Mouse (Mus musculus): ENCODE measurements at regions not wholly inside any gene's neighbourhood (a gene's known extent, or its start where the extent isn't known, plus 50 kb on each side); places are given as distances from the start of the nearest gene placed in this dataset.
A peak's percentile ranks its signal among the peaks of the same experiment; 100 is the strongest.

DNA sequence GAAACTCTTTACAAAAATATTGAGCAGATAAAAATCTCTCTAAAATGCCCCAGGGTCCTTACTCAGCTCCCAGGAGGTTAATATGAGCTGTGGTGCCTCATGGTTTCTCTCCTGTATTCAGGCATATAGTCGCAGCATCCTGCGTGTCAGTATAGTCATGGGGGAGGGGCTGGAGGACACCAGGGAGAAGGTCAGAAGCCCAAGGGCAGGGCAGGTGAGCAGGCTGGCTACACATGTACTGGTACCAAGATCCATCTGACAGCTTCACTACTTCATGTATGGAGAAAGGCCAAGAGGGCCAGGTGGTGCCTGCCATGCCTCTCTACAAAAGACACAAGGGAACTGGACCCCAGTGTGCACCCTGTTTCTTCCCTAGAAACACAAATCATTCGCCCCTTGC lies 524.4 kb downstream of the Fam19a5 start:
- H3K4me1 ChIP-seq (ENCODE audit: control insufficient read depth, insufficient read depth, low read length): no peaks in the 10 kb centered on the region
- DNase-seq: no peak
- TF ChIP-seq CTCF (IDR thresholded peaks at IDR 0.05; ENCODE audit: insufficient read depth, low read length) (no peak), POLR2A (IDR thresholded peaks at IDR 0.05; ENCODE audit: borderline replicate concordance, extremely low read depth, low read depth, low read length) (no peak)
- WGBS: 63% methylated on average over 3 of the region's 3 CpGs
- no peak overlapping the region for H3K4me3 ChIP-seq (replicated peaks; ENCODE audit: extremely low read depth, low read depth, low read length)

DNA sequence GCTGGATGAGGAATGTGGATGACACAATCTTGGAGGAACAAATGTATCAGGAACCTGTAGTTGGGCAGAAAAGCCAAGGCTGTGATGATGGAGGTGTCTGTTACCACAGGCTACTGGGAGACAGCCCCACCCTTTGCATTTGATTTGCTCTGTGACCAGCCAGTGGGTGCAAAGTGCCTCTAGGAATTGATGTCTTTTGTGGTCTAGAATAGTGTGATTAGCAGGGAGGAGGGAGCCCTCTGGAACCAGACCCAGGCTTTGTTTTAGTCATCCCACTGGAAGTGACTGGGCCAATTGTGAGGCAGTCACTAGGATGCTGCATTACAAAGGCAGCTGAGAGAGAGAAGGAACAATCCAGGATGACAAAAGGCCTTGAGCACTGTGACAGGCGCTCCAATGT lies 527.4 kb upstream of the Zdhhc25 start:
- no peak for DNase-seq
- 65% methylated on average over 1 of the region's 1 CpGs for WGBS
- TF ChIP-seq CTCF (IDR thresholded peaks at IDR 0.05; ENCODE audit: insufficient read depth, low read length) (no peak), POLR2A (IDR thresholded peaks at IDR 0.05; ENCODE audit: borderline replicate concordance, extremely low read depth, low read depth, low read length) (no peak)
- H3K4me3 ChIP-seq (replicated peaks; ENCODE audit: extremely low read depth, low read depth, low read length): no peak overlapping the region
- H3K4me1 ChIP-seq (ENCODE audit: control insufficient read depth, insufficient read depth, low read length): no peaks in the 10 kb centered on the region

GRCm38 (mm10) chr15:88083911-88084310 lies 516.2 kb upstream of the Zdhhc25 start:
- H3K4me3 ChIP-seq (replicated peaks; ENCODE audit: extremely low read depth, low read depth, low read length): no peak overlapping the region
- TF ChIP-seq POLR2A (IDR thresholded peaks at IDR 0.05; ENCODE audit: borderline replicate concordance, extremely low read depth, low read depth, low read length) (no peak), CTCF (IDR thresholded peaks at IDR 0.05; ENCODE audit: insufficient read depth, low read length) (no peak)
- H3K4me1 ChIP-seq (ENCODE audit: control insufficient read depth, insufficient read depth, low read length): peaks cover 4% of the 10 kb centered on the region
- no peak for DNase-seq
- WGBS: 33% methylated on average over 5 of the region's 5 CpGs

DNA sequence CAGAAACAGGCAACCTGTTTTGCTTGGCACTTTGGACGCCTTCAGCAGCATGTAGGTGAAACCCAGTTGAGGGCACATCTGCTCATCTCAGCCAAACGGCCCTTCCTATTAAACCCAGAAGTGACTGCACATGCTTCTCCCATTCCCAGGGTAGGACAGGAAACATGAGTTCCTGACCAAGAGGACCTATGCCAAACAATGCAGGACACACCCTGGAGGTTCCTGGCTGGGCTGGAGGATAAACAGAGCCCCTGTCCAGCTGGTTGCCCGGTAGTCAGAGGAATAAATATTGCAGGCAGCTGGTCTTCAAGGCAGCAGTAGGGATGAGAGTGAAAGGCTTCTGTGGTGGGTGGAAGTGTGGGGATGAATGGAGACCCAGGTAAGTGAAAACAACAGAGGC lies 514.5 kb upstream of the Zdhhc25 start:
- no peak for TF ChIP-seq POLR2A (IDR thresholded peaks at IDR 0.05; ENCODE audit: borderline replicate concordance, extremely low read depth, low read depth, low read length)
- no peak for TF ChIP-seq CTCF (IDR thresholded peaks at IDR 0.05; ENCODE audit: insufficient read depth, low read length)
- peaks cover 4% of the 10 kb centered on the region for H3K4me1 ChIP-seq (ENCODE audit: control insufficient read depth, insufficient read depth, low read length)
- peak; percentile 8 for DNase-seq
- no peak overlapping the region for H3K4me3 ChIP-seq (replicated peaks; ENCODE audit: extremely low read depth, low read depth, low read length)
- 32% methylated on average over 3 of the region's 3 CpGs for WGBS

- DNase-seq: no peak
- Histone ChIP-seq H3K4me3 (replicated peaks; ENCODE audit: extremely low read depth, low read depth, low read length) (no peak overlapping the region), H3K4me1 (ENCODE audit: control insufficient read depth, insufficient read depth, low read length) (peaks cover 4% of the 10 kb centered on the region)
- TF ChIP-seq POLR2A (IDR thresholded peaks at IDR 0.05; ENCODE audit: borderline replicate concordance, extremely low read depth, low read depth, low read length) (no peak), CTCF (IDR thresholded peaks at IDR 0.05; ENCODE audit: insufficient read depth, low read length) (no peak)
- 67% methylated on average over 4 of the region's 4 CpGs for WGBS
Observed at GRCm38 (mm10) chr15:88089486-88089885, 510.6 kb upstream of the Zdhhc25 start.

GRCm38 (mm10) chr15:88091390-88091789 lies 508.7 kb upstream of the Zdhhc25 start:
- Histone ChIP-seq H3K4me3 (replicated peaks; ENCODE audit: extremely low read depth, low read depth, low read length) (no peak overlapping the region), H3K4me1 (ENCODE audit: control insufficient read depth, insufficient read depth, low read length) (no peaks in the 10 kb centered on the region)
- no peak for DNase-seq
- 92% methylated on average over 5 of the region's 5 CpGs for WGBS
- TF ChIP-seq CTCF (IDR thresholded peaks at IDR 0.05; ENCODE audit: insufficient read depth, low read length) (no peak), POLR2A (IDR thresholded peaks at IDR 0.05; ENCODE audit: borderline replicate concordance, extremely low read depth, low read depth, low read length) (no peak)

DNA sequence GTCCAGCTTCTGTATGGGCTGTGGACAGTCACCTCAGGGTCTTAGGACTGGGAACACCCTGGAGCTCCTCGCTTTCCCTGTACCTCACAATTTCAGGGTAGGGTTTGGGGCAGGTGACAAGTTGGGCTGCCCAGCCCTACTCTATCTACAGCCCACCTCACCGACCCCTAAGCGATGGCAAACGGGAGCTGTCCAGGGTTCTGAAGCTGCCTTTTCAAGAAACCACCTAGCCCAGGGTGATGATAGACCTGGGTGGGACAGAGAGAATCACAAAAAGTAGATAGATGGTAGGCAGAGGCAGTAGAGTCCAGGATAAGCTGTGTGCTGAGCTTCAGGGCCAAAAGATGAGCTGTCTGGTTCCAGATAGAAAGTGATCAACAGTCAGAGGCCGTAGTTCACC lies 479.7 kb upstream of the Zdhhc25 start:
- DNase-seq: no peak
- 47% methylated on average over 5 of the region's 5 CpGs for WGBS
- no peaks in the 10 kb centered on the region for H3K4me1 ChIP-seq (ENCODE audit: control insufficient read depth, insufficient read depth, low read length)
- no peak for TF ChIP-seq CTCF (IDR thresholded peaks at IDR 0.05; ENCODE audit: insufficient read depth, low read length)
- no peak for TF ChIP-seq POLR2A (IDR thresholded peaks at IDR 0.05; ENCODE audit: borderline replicate concordance, extremely low read depth, low read depth, low read length)
- H3K4me3 ChIP-seq (replicated peaks; ENCODE audit: extremely low read depth, low read depth, low read length): no peak overlapping the region

DNA sequence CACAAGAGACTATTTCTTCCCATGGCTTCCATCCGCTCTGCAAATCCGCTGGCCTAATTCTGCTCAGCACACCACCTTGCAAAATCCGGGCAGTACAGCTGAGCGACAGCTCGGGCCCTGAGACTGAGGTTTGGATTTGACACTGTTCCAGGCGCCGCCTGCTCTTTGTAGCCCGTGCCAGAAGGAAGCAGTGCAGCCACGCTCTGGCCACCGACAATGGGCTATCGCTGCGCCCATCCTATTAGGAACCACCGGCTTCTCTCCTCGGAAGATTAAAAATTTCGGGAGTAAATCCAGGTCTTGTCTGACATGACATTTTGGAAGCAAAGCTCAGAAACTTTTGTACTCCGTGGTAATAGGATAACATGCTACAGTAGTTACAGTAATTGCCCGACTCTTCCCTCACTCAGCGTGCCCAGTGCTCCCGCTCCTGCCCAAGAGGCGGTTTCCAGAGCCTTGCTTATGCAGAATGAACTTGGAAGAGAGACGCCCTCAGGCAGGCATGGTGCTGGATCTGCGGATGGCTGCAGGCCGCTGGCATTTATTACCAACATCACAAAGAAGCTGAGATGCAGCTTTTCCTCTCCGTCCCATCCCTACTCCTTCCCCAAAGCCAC lies 476.1 kb upstream of the Zdhhc25 start:
- TF ChIP-seq POLR2A (IDR thresholded peaks at IDR 0.05; ENCODE audit: borderline replicate concordance, extremely low read depth, low read depth, low read length): no peak
- no peak for TF ChIP-seq CTCF (IDR thresholded peaks at IDR 0.05; ENCODE audit: insufficient read depth, low read length)
- H3K4me3 ChIP-seq (replicated peaks; ENCODE audit: extremely low read depth, low read depth, low read length): no peak overlapping the region
- WGBS: 84% methylated on average over 24 of the region's 24 CpGs
- no peaks in the 10 kb centered on the region for H3K4me1 ChIP-seq (ENCODE audit: control insufficient read depth, insufficient read depth, low read length)
- DNase-seq: no peak

GRCm38 (mm10) chr15:88146118-88146517 lies 454.0 kb upstream of the Zdhhc25 start:
- TF ChIP-seq CTCF (IDR thresholded peaks at IDR 0.05; ENCODE audit: insufficient read depth, low read length) (peak; percentile 26), POLR2A (IDR thresholded peaks at IDR 0.05; ENCODE audit: borderline replicate concordance, extremely low read depth, low read depth, low read length) (no peak)
- no peak for DNase-seq
- WGBS: 45% methylated on average over 7 of the region's 7 CpGs

DNA sequence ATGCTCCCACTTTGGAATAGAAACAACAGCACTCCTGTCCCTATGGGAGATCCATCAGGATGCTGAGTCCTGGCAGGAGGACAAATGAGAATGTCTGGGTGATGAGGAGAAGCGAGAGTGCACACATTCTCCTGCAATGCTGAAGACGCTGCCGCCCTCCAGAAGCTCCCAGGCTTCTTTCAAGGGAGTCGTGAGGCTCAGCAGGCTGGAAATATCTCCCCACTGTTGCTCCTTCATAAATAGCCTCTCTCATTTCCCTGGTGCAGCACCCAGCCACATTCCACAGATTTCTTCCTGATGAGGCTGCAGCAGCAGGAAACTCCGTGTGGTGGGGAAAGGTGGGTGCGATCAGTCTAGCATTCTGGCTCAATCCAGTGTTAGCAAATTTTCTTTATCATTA lies 448.9 kb upstream of the Zdhhc25 start:
- DNase-seq: no peak
- 66% methylated on average over 6 of the region's 6 CpGs for WGBS

More at GRCm38 (mm10) chr15:88146118-88146517, 454.0 kb upstream of the Zdhhc25 start:
- Histone ChIP-seq H3K4me1 (ENCODE audit: control insufficient read depth, insufficient read depth, low read length) (no peaks in the 10 kb centered on the region), H3K4me3 (replicated peaks; ENCODE audit: extremely low read depth, low read depth, low read length) (no peak overlapping the region)

More for the DNA sequence above, 448.9 kb upstream of the Zdhhc25 start:
- Histone ChIP-seq H3K4me3 (replicated peaks; ENCODE audit: extremely low read depth, low read depth, low read length) (no peak overlapping the region), H3K4me1 (ENCODE audit: control insufficient read depth, insufficient read depth, low read length) (no peaks in the 10 kb centered on the region)
- TF ChIP-seq CTCF (IDR thresholded peaks at IDR 0.05; ENCODE audit: insufficient read depth, low read length): no peak
- TF ChIP-seq POLR2A (IDR thresholded peaks at IDR 0.05; ENCODE audit: borderline replicate concordance, extremely low read depth, low read depth, low read length): no peak
